Mouse (Mus musculus): ENCODE data around the gene Cdk17. TPM values are rescaled to one million over a fixed set of nuclear protein-coding genes. Genes with fewer than 3 reads are reported as not detected.

Cdk17 gene
- total RNA-seq, 2 experiments from 2014 or later = 5.4 to 6.1 TPM

DNA sequence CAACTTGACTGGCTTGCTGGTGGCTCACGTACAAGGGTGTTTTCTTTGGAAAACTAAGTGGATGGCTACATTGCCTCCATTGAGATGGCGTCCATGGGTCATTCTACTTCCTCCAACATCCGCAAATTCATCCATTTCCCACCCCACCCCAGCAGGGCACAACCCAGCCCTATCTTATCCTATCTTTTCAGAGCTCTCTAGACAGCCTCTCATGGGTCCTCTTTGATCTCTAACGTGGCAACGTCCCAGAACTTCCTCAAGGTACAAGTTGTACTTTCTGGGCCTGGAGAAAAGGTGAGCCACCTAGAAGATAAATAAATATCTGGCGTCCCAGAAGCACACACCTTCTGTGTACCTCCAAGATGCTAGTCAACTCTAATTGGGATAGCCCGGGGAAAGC lies 132.9 kb downstream of the Cdk17 start:
- peak overlapping the region; percentile 50; the same call in 1 of the 2 replicates for H3K4me3 ChIP-seq
- intact Hi-C loops (cut with DNase I) = loop anchor here (5.0 kb wide), 3 partner anchors 44 to 179 kb away; no protein-coding TSS in a partner anchor

DNA sequence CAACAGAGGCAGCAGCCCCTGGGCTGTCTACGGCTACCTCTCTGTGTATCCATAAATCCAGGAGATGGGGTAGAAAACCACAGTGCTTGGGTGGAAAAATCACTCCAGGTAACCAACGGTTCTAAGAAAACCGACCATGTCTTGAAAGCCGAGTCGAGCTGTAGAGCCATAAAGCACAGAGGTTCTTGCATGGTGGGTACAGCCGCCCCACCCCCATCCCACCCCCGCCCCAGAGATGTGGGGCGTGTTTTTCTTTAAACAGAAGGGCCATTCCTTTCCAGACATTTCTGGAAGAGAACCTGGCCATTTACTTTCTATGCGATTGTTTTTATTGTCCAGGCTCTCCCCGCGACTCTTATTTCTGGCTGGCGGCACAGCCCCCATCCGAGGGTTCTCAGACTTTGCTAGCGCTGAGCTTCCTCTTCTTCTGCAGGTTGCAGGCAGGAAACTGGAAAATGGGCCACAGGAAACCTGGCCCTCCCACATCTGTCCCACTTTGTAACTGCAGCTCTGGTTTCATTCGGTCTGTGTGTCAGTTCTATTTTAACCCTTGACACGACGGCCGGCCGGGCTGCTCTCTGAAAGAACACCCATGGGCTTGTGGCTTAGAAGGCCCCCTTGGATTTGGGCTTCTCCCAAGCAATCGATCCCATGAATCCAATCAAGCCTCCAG lies 134.0 kb downstream of the Cdk17 start:
- peak overlapping the region; percentile 88 for H3K27ac ChIP-seq
- no peak for TF ChIP-seq CTCF (IDR thresholded peaks at IDR 0.05)
- H3K4me3 ChIP-seq = peak overlapping the region; percentile 50
- DNase-seq = no peak
- intact Hi-C loops (cut with DNase I) = loop anchor here (5.0 kb wide), 3 partner anchors 43 to 178 kb away; no protein-coding TSS in a partner anchor

More for the DNA sequence above, 132.9 kb downstream of the Cdk17 start:
- H3K27ac ChIP-seq = peak overlapping the region; percentile 88
- TF ChIP-seq CTCF (IDR thresholded peaks at IDR 0.05) = no peak
- DNase-seq = no peak

DNA sequence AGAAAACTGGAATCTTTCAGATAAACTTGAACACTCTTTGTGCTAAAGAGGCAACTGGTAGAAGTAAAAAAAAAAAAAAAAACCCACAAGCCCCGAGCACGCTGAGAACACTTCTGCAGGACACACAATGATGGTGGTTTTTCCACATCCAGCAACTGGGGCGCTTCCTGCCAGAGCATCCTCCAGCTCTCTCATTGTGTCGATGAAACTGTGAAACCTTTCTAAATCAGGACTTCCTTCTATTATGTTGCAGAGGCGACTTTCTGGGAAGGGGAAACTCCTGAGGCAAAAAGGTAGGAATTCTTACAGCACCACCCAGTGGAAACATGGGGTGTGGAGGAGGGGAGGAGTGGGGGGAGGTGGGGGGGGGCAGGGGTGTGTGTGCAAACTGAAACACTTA lies 137.1 kb downstream of the Cdk17 start:
- Histone ChIP-seq H3K27ac (peak overlapping the region; percentile 88), H3K4me3 (no peak overlapping the region)
- TF ChIP-seq CTCF (IDR thresholded peaks at IDR 0.05) = peak; percentile 24; the same call in 1 of the 2 replicates
- intact Hi-C loops (cut with DNase I) = no loop called here
- no peak for DNase-seq

DNA sequence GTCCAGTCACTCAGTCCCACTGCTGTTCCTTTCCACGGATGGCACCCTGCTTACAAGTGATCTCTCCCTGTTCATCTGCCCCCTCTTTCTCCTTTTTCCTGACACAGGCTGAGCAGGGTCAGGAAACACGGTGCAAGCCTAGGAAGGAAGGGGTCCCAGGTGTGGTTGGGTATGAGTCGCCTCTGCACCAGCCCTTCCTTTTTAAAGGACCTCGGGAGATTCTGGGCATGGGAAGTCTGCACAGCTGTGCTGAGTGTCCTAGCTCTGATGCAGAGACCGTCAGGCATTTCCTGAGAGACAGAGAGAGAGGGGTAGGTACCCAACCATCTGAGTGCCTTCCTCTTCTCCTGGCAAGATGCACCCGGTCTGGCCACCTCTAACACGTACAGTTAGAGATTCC lies 137.5 kb downstream of the Cdk17 start:
- H3K27ac ChIP-seq = peak overlapping the region; percentile 85
- DNase-seq = no peak
- intact Hi-C loops (cut with DNase I) = no loop called here
- no peak for TF ChIP-seq CTCF (IDR thresholded peaks at IDR 0.05)
- peak overlapping the region; percentile 43 for H3K4me3 ChIP-seq

DNA sequence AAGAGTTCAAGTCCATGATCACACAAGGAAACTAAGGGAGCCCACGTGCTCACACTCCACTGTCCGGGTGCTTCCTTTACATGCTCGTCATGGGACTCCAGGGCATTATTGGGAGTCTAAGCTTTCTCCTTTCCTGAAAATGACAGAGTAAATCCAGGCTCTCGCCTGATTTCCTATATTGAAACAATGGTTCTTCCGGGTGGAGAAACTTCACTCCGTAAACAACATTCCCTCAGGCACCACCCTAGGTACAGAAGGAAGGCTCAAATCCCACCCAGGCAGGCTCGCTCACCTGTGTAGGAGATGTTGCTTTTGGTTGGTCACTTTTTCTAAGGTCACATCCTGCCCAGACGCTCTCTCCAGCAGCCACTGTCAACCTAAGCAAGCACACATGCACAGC lies 141.2 kb downstream of the Cdk17 start:
- DNase-seq = no peak
- Histone ChIP-seq H3K27ac (peak overlapping the region; percentile 93), H3K4me3 (peak overlapping the region; percentile 40; the same call in 1 of the 2 replicates)
- no peak for TF ChIP-seq CTCF (IDR thresholded peaks at IDR 0.05)
- intact Hi-C loops (cut with DNase I) = no loop called here

DNA sequence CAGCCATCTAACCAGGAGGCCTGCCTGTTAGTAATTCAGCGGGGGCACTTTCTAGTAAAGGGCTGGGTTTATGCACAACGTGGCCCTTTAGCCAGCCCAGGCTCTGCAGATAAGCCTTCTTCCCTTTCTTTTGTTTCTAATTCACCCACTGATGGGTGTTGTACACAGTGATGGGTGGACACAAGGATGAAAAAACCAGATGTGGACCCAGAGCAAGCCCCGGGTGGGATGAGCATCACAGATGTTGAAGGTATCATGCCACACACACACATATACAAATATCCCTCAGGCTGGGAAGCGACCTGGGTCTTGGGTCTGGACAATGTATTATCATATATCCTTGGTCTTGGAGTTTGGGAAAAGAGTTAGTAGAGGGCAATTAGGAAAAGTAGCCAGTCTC lies 142.6 kb downstream of the Cdk17 start:
- H3K27ac ChIP-seq = peak overlapping the region; percentile 93
- intact Hi-C loops (cut with DNase I) = no loop called here
- TF ChIP-seq CTCF (IDR thresholded peaks at IDR 0.05) = no peak

DNA sequence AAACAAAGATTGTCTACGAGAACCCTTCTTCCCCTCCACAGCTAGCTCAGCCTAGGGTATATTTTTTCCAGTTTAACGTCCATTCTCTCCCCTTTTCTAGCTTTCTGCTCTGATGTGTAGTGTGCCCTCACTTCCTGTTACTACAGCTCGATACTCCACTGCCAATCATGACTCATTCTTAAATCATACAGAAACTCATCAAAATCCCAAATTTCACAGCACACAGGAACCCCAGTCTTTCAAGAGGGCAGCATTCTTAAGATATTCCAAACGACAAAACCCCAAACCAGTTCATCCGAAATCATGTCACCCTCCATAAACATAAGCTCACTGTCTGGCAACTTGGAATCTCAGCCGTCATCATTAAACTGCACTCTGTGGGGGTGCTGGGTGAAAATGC lies 145.3 kb downstream of the Cdk17 start:
- DNase-seq = no peak
- intact Hi-C loops (cut with DNase I) = no loop called here
- no peak for TF ChIP-seq CTCF (IDR thresholded peaks at IDR 0.05)
- H3K4me3 ChIP-seq = peak overlapping the region; percentile 92
- H3K27ac ChIP-seq = peak overlapping the region; percentile 93

More for the DNA sequence above, 142.6 kb downstream of the Cdk17 start:
- H3K4me3 ChIP-seq = peak overlapping the region; percentile 40
- no peak for DNase-seq

DNA sequence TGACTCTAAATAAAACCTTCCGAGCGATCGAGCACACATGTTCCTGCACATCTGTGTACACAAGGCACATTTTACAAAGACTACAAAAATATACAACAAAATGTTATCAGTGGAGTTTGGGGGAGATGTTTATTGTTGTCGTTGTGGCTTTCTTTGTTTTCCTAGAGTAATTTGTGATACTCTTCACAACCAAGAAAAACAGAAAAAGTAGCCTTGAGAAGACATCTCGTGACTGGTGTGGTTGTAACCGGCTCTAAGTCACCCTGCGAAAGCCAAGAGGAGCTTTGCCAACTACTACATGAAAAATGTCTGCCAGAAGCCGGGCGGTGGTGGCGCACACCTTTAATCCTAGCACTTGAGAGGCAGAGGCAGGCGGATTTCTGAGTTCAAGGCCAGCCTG lies 145.7 kb downstream of the Cdk17 start:
- intact Hi-C loops (cut with DNase I) = no loop called here
- peak overlapping the region; percentile 92 for H3K4me3 ChIP-seq
- TF ChIP-seq CTCF (IDR thresholded peaks at IDR 0.05) = no peak
- no peak for DNase-seq
- H3K27ac ChIP-seq = peak overlapping the region; percentile 93

DNA sequence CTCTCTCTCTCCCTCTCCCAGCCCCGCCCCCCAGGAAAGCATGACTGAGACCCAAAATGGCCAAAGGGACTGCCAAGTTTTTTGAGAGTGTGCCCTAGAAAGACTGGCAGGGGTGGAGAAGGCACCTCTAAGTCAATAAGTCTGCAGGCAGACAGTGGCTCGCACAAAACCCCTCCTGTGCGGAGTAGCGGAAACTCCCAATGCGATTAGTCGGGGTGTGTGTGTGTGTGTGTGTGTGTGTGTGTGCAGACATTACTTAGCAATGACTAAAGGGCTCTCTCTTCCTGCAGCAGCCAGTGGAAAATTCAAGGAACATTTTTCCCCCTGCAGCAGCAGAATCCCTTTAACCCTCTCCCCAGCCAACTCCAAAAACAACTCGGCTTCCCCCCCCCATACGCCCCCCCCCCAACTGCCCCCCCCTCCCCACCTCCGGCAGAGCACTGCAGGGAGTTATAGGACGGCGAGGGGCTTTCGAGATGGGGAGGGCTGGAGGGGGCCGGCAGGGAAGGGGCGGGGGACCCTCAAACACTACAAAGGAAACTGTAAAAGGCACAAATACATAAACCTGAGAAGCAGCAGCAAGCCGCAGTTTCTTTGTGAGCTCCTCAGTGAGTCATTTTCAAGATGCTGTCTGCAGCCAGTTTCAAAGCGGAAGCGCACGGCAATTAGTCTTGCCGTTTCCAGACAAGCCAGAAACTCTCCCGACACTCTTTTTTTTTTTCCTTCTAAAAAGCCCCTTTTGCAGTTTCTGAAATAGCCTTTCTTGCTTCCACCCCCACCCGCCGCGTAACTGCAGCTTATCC lies 148.7 kb downstream of the Cdk17 start:
- peak overlapping the region; percentile 92 for H3K4me3 ChIP-seq
- TF ChIP-seq CTCF (IDR thresholded peaks at IDR 0.05) = no peak
- H3K27ac ChIP-seq = peak overlapping the region; percentile 93
- intact Hi-C loops (cut with DNase I) = no loop called here
- DNase-seq = peak; percentile 55

DNA sequence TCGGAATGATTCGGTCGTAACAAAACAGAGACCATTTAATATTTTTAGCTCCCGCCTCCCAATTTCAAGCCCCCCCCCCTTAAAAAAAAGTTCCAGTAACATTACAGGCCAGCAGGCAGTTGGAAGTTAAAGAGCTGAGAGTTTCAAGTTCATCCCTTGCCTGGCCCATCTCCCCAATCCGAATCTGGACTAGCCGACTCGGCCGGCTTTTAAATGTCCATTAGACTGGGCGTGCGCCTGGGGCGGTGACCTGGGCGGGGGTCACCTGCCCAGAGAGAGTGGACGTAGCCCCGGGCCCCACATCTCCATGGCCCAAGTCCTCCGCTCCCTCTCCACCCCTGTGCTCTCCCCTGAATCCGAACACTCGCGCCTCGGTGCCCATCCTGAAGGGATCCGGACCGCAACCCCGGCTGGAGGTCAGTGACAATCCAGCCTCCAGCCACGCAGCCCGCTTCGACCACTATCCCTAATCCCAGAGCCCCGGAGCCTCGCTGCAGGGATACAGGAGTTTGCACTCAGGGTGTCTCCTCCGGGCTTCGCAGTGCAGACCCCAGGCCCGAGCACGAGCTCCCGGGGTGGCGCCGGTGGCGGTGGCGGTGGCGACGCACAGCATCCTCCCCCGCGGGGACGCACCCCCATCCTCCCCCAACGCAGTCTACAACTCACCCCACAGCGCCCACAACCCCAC lies 149.4 kb downstream of the Cdk17 start:
- peak overlapping the region; percentile 93 for H3K27ac ChIP-seq
- DNase-seq = peak; percentile 40
- TF ChIP-seq CTCF (IDR thresholded peaks at IDR 0.05) = no peak
- intact Hi-C loops (cut with DNase I) = loop anchor here (5.0 kb wide), 1 partner anchor 107 kb away; no protein-coding TSS in a partner anchor
- H3K4me3 ChIP-seq = peak overlapping the region; percentile 92

DNA sequence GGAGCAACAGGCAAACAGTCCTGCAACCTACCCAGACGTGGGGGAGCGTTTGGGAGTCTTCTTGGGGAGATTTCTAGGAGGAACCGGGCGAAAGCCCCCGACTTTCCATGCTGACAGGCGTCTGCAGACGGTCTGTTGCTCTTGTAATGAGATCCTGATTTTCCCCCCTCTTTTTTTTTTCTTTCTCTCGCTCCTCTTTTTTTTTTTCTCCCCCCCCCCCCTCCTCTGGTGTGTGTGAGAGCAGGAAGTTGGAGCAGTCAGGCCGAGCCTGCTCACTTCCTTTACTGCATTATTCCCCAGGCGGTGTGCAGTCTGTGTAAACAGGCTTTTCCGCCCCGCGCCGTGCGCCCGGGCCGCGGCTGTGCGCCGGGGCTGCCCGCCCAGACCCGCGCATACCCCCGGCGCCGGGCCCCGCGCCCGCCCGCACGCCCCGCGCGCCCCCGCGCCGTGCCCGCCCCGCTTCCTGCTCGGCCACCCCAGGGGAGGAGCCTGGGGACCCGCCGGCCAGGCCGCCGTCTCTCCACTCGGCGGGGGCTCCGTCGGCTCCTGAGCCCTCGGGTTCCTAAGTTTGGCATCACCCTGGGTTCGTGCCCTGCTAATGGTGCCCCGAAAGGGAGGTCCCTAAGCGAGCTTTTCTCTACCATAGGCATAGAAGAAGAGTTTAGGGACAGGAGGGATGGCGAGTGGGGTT lies 150.2 kb downstream of the Cdk17 start, which contains the start of gene Elk3:
Gene Elk3, minus strand, starts transcription at position 415 of the 691 bp plus-strand sequence.
- Histone ChIP-seq H3K4me3 (peak within 1 kb of the TSS; percentile 92), H3K27ac (peak within 1 kb of the TSS; percentile 93)
- intact Hi-C loops (cut with DNase I) = loop anchor here (5.0 kb wide), 1 partner anchor 106 kb away; no protein-coding TSS in a partner anchor
- TF ChIP-seq CTCF (IDR thresholded peaks at IDR 0.05) = no peak
- peak; percentile 73 for DNase-seq

DNA sequence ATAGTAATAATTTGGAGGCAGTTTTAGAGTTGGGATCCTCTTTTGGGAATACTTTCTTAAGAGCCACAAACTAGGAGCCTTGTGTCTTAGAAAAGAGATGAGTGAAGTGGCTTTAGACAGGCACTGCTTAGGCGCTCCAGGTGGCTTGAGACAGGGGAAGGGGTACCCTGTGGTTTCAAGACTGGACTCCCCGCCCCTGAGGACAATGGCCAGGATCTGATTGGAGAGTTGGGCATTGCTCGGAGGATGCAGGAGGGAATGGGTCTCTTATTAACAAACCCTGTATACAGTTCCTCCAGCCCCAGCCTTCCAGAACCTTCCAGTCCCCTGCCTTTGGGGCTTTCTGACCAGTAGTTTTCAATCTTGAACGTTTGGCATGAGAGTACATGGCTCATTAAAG lies 150.9 kb downstream of the Cdk17 start:
- no peak for TF ChIP-seq CTCF (IDR thresholded peaks at IDR 0.05)
- peak overlapping the region; percentile 92 for H3K4me3 ChIP-seq
- no peak for DNase-seq
- H3K27ac ChIP-seq = peak overlapping the region; percentile 93
- intact Hi-C loops (cut with DNase I) = loop anchor here (5.0 kb wide), 1 partner anchor 106 kb away; no protein-coding TSS in a partner anchor

Small RNAs within 50 kb of the gene (microRNA-seq; reads per million reads assigned to microRNA genes)
- not detected for gene Mir1931

Other genes with a start within 250 kb of the Cdk17 start
- gene Cfap54, start 79.3 kb upstream of the Cdk17 start, total RNA-seq (2021) = under 1 TPM; 0.31 to 0.59 TPM
- 10 to 100 TPM; 11.7 to 14.2 TPM for gene Elk3, start 150.3 kb downstream of the Cdk17 start, total RNA-seq (2021)

All from gastrocnemius, adult 2 months (tissue).